ENCODE assay signal across 9 mouse cellular contexts in the genomic region with DNA sequence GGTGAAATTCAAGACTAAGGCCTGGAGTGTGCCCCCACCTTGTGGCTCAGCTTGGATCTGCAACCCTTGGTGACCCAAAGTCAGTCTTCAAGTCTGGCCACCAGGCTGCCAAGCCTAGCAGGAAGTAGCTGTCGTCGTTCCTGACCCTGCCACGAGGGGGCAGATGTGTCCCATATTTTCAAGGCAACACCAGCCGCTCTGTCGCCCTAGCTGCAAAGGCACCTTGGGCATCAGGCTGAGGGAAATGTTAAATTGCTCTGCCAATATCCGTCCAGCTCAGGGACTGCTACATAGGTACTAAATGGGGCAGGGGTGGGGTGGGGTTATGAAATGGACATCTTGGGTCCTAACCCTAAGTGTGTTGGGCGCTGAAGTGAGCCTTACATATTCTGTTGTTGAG. TPM values are rescaled to one million over a fixed set of nuclear protein-coding genes. Genes with fewer than 3 reads are reported as not detected.
DNase-seq lines count a peak whose midpoint lies in the region; ATAC-seq lines count a peak whose summit lies in the region.
"Had no signal": no experiment of that assay in that cellular context is flagged by ENCODE, and none has a peak within 500 bp of the region (broad histone marks: within the 10 kb centered on the region; RNA-seq: fewer than 3 reads in every experiment).

No protein-coding gene starts in this region.

- no peak overlapping the region for H3K27ac ChIP-seq in forebrain, embryonic 15.5 days (replicated peaks)
- H3K27ac ChIP-seq in hindbrain, embryonic 12.5 days: no peak overlapping the region
- H3K27ac ChIP-seq: limb, embryonic 15.5 days had no signal

- no peak overlapping the region for H3K4me2 ChIP-seq in forebrain, embryonic 15.5 days (replicated peaks)
- H3K4me2 ChIP-seq in hindbrain, embryonic 12.5 days (replicated peaks): no peak overlapping the region
- H3K4me2 ChIP-seq: limb, embryonic 15.5 days had no signal

- DNase-seq in MN1 (ENCODE audit: low spot score): peak; percentile 15
- peak; percentile 25 for DNase-seq in c-Kit-positive CD71-positive TER-119-positive erythroid progenitor cells, embryonic 14.5 days (ENCODE audit: low spot score)
- DNase-seq in layer of hippocampus, postnatal 10 days (ENCODE audit: low spot score in 2 of 2): peak; percentile 92 to 94
- DNase-seq in lung, postnatal 36 days: peak; percentile 78
- DNase-seq in right cerebral cortex, postnatal 36 days (ENCODE audit: low spot score in 2 of 2): peak; percentile 79 to 81
- no peak for DNase-seq in T-cell, adult 2 months (ENCODE audit: low spot score)

- 17% methylated on average over 7 of the region's 7 CpGs for WGBS in forebrain, embryonic 15.5 days
- 14% methylated on average over 7 of the region's 7 CpGs for WGBS in hindbrain, embryonic 12.5 days

- H3K4me1 ChIP-seq in forebrain, embryonic 15.5 days: peaks cover 12% of the 10 kb centered on the region
- H3K4me1 ChIP-seq in hindbrain, embryonic 12.5 days: peaks cover 12% of the 10 kb centered on the region

- peak; percentile 33 for ATAC-seq in forebrain, embryonic 15.5 days (replicated peaks)
- peak; percentile 32; the same call in 1 of the 2 replicates for ATAC-seq in hindbrain, embryonic 12.5 days (ENCODE audit: low FRiP score)

- H3K9ac ChIP-seq in forebrain, embryonic 15.5 days (replicated peaks): no peak overlapping the region
- H3K9ac ChIP-seq in hindbrain, embryonic 12.5 days: no peak overlapping the region
- H3K9ac ChIP-seq: limb, embryonic 15.5 days had no signal

- no peak overlapping the region for H3K4me3 ChIP-seq in forebrain, embryonic 15.5 days
- no peak overlapping the region for H3K4me3 ChIP-seq in hindbrain, embryonic 12.5 days
- H3K4me3 ChIP-seq: limb, embryonic 15.5 days had no signal

- no peaks in the 10 kb centered on the region for H3K36me3 ChIP-seq in forebrain, embryonic 15.5 days
- no peaks in the 10 kb centered on the region for H3K36me3 ChIP-seq in hindbrain, embryonic 12.5 days
- H3K36me3 ChIP-seq: limb, embryonic 15.5 days had no signal

- H3K27me3 ChIP-seq in forebrain, embryonic 15.5 days: no peaks in the 10 kb centered on the region
- H3K27me3 ChIP-seq in hindbrain, embryonic 12.5 days: no peaks in the 10 kb centered on the region
- H3K27me3 ChIP-seq: limb, embryonic 15.5 days had no signal

- no peaks in the 10 kb centered on the region for H3K9me3 ChIP-seq in forebrain, embryonic 15.5 days
- H3K9me3 ChIP-seq in hindbrain, embryonic 12.5 days (replicated peaks): no peaks in the 10 kb centered on the region
- H3K9me3 ChIP-seq: limb, embryonic 15.5 days had no signal

RNA-seq across cellular contexts. Expression of gene Kcna5, which starts 28.7 kb away (rescaled TPM):
- 1.3 and 2.4 TPM in 2 replicates for polyA plus RNA-seq in forebrain, embryonic 15.5 days (2015; fragmentation: Nextera tagmentation; extraction: Ambion mirVana)
- 2.8 and 3.1 TPM in 2 replicates for polyA plus RNA-seq in hindbrain, embryonic 12.5 days (2016; fragmentation: Nextera tagmentation; extraction: Ambion mirVana)
- 1 to 10 TPM; 1.4 to 1.6 TPM for total RNA-seq in layer of hippocampus, postnatal 10 days (2021)
